Mouse (Mus musculus): ENCODE data around the gene Gm128.

DNA sequence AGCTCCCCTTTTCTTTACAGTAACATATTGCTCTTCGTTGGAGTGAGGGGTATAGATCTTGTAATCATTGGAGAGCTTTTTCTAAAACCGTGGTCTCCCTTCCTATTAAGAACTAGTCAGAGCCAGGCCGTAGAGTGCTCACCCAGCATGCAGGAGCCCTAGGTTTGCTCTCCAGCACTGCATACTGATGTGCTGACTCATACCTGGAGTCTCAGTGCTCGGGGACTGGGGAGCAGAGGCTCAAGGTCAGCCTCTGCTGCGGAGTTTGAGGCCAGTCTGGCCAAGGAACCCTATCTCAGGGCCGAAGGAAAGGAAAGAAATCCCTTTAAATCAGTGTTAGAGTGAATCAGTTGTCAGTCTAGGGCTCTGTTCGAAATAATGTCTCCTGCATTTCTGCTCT, 8.6 kb downstream of the Gm128 start:
- no peak for TF ChIP-seq CTCF (IDR thresholded peaks at IDR 0.05; ENCODE audit: insufficient read depth, low read length)
- TF ChIP-seq POLR2A (IDR thresholded peaks at IDR 0.05; ENCODE audit: borderline replicate concordance, extremely low read depth, low read depth, low read length), result no peak

All from lung, adult 2 months (tissue).